Mouse (Mus musculus) kidney, adult 18-20 months (tissue): ENCODE measurements around the gene Cyp17a1.
A peak's percentile ranks its signal among the peaks of the same experiment; 100 is the strongest.

ENCODE experiments used
- DNase-seq: peaks from one replicate; pipeline ENCODE4 v3.0.0; 2021

Gene Cyp17a1

GRCm38 (mm10) chr19:46669802-46670201 is 3.2 kb downstream of the Cyp17a1 start:
- no peak for DNase-seq

GRCm38 (mm10) chr19:46668263-46668662 is 4.7 kb downstream of the Cyp17a1 start:
- DNase-seq: no peak

- no peak for DNase-seq
Observed at GRCm38 (mm10) chr19:46667300-46667699, 5.7 kb downstream of the Cyp17a1 start.

GRCm38 (mm10) chr19:46665474-46665873 is 7.5 kb downstream of the Cyp17a1 start:
- no peak for DNase-seq

- no peak for DNase-seq
Observed at GRCm38 (mm10) chr19:46662784-46663183, 10.2 kb downstream of the Cyp17a1 start.

GRCm38 (mm10) chr19:46662214-46662613 is 10.8 kb downstream of the Cyp17a1 start:
- DNase-seq: no peak

GRCm38 (mm10) chr19:46661511-46661910 is 11.5 kb downstream of the Cyp17a1 start:
- DNase-seq: no peak

- DNase-seq: no peak
Observed at GRCm38 (mm10) chr19:46658851-46659250, 14.1 kb downstream of the Cyp17a1 start.

GRCm38 (mm10) chr19:46658348-46658747 is 14.6 kb downstream of the Cyp17a1 start:
- DNase-seq: no peak

- no peak for DNase-seq
Observed at GRCm38 (mm10) chr19:46657339-46658020, 15.5 kb downstream of the Cyp17a1 start.

- no peak for DNase-seq
Observed at GRCm38 (mm10) chr19:46656151-46656840, 16.7 kb downstream of the Cyp17a1 start.

- no peak for DNase-seq
Observed at GRCm38 (mm10) chr19:46655626-46656025, 17.3 kb downstream of the Cyp17a1 start.

- no peak for DNase-seq
Observed at GRCm38 (mm10) chr19:46653616-46654235, 19.2 kb downstream of the Cyp17a1 start.

- DNase-seq: no peak
Observed at GRCm38 (mm10) chr19:46653188-46653587, 19.8 kb downstream of the Cyp17a1 start.

- DNase-seq: no peak
Observed at GRCm38 (mm10) chr19:46648565-46648964, 24.4 kb downstream of the Cyp17a1 start.

- DNase-seq: no peak
Observed at GRCm38 (mm10) chr19:46647850-46648249, 25.1 kb downstream of the Cyp17a1 start.

GRCm38 (mm10) chr19:46647254-46647653 is 25.7 kb downstream of the Cyp17a1 start:
- no peak for DNase-seq

- DNase-seq: peak; percentile 64
Observed at GRCm38 (mm10) chr19:46646041-46646481, 26.9 kb downstream of the Cyp17a1 start.

GRCm38 (mm10) chr19:46644793-46645602 is 28.0 kb downstream of the Cyp17a1 start:
- peak; percentile 64 for DNase-seq

GRCm38 (mm10) chr19:46644343-46644792 is 28.6 kb downstream of the Cyp17a1 start:
- no peak for DNase-seq

- no peak for DNase-seq
Observed at GRCm38 (mm10) chr19:46643236-46643635, 29.7 kb downstream of the Cyp17a1 start.

GRCm38 (mm10) chr19:46642136-46642753 is 30.7 kb downstream of the Cyp17a1 start:
- peak; percentile 37 for DNase-seq
